Mouse (Mus musculus): ENCODE measurements around the gene Bcas3.
A peak's percentile ranks its signal among the peaks of the same experiment; 100 is the strongest.
"Not testable (repeated sequence)": the region's sequence is repeated elsewhere in the genome, so short reads cannot be mapped to it uniquely, and the experiment has no call there.

Bcas3 gene

DNA sequence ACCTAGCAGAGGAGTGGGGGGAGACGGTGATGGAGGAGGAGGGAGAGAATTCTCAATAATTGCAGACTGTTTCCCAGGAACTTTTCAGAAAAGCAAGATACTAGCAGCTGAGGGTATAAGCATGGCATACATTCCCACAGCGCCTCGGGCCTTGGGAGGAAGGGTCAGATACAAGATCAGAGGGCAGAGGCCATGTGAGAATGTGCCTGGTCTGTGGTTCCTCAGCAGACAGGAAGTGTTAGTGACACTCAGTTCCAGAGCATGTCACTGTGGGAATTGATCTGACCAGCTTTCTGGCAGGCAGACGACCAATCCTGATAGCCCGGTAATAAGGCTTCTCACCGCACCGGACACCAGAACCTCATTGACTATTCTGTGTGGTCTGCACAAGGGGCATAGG, 357.2 kb downstream of the Bcas3 start:
- no peak for DNase-seq (ENCODE audit: low read depth, low spot score)

- DNase-seq (ENCODE audit: low read depth, low spot score) = no peak
Measured at GRCm38 (mm10) chr11:85712026-85712804, 359.2 kb downstream of the Bcas3 start.

GRCm38 (mm10) chr11:85712860-85713813, 360.2 kb downstream of the Bcas3 start:
- peak; percentile 50 for DNase-seq (ENCODE audit: low read depth, low spot score)

DNA sequence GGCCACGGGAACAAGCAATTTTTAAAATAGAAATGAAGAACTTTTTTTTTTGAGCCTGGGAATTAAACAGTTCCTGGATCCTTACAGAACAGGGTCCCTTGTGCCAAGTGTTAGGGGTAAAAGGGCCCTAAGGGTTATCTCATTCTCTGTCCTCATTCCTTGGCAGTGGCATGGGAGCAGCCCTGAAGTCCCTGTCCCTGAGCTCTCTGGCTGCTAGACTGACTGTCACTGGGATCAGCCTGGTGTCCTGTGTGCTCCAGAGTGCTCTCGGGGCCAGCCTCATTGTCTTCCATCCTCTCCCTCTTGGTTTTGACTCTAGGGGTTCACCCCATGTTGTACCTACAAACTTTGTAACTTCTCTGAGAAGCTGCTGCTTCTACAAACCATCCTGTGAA, 360.8 kb downstream of the Bcas3 start:
- no peak for DNase-seq (ENCODE audit: low read depth, low spot score)

GRCm38 (mm10) chr11:85714312-85714931, 361.5 kb downstream of the Bcas3 start:
- DNase-seq (ENCODE audit: low read depth, low spot score) = no peak

- DNase-seq (ENCODE audit: low read depth, low spot score) = not testable (repeated sequence)
Measured at GRCm38 (mm10) chr11:85716730-85717129, 363.8 kb downstream of the Bcas3 start.

DNA sequence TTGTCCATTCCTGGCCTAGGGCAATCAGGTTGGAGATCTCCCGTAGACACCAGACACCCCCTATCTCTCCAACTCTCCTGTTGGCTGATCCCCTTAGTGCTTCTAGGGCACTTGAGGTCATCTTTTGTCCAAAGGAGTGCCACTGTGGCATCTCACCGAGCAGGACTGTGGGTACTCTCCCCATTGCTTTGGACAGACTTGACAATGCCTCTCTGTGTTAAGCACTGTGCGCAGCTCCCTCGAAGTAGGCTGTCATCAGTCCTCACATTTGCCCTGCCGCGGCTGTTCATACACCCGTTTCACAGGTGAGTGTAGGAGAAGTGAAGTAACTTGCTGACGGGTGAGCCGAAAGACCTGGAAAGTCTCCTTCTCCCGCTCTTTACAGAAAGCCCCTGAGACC, 366.1 kb downstream of the Bcas3 start:
- DNase-seq (ENCODE audit: low read depth, low spot score) = no peak

- DNase-seq (ENCODE audit: low read depth, low spot score) = peak; percentile 54
Measured at GRCm38 (mm10) chr11:85719766-85720165, 366.8 kb downstream of the Bcas3 start.

DNA sequence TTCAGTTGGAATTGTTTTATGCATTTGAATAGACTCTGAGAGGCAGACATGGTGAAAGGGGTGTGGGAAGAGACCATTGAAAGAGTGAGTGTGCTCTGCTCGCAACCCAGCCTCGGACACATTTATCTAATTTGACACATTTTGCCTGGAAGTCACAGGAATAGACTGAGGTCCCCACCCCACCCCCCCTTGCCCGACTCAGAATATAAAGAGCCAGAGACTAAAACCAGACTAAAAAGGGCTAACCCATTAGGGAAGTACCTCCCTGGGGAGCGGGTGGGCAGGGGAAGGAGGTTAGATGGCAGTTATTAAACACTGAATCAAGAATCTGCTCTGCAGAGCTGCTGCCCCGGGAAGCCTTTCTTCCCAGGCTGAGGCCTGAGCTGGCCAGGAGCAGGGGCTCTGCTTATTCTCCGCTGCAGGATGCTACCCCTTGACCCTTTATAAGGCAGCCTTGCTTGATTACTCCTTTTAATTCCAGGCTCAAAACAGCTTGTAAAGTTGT, 367.4 kb downstream of the Bcas3 start:
- no peak for DNase-seq (ENCODE audit: low read depth, low spot score)

DNA sequence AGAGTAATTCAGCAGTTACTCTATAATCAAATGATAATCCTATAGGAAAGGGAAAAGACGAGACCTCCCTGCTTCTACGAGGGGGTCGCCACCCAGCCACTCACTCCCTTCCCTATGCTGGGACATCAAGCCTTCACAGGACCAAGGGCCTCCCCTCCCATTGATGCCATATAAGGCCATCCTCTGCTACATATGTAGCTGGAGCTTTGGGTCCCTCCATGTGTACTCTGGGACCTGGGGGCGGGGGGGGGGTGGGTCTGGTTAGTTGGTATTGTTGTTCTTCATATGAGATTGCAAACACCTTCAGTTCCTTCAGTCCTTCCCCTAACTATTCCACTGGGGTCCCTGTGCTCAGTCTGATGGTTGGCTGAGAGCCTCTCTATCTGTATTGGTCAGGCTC, 369.0 kb downstream of the Bcas3 start:
- DNase-seq (ENCODE audit: low read depth, low spot score) = no peak

DNA sequence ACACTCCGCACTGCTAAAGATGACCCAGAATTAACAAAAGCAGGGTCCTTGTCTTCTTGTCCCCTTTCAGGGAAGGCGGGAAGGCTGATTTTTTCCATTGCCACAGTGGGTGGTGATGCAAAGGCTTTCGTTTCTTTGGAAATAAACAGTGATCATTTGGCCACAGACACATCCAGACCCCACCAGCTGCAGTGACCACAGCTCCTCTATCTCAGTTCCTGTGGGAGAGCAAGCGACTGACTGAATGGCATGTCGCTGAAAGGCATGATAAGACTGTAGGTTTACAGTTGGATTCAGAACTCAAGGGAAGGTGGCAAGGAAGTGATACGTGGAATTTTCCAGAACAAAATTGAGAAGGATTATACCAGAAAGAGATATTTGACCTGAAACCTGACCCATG, 371.2 kb downstream of the Bcas3 start:
- DNase-seq (ENCODE audit: low read depth, low spot score) = no peak

DNA sequence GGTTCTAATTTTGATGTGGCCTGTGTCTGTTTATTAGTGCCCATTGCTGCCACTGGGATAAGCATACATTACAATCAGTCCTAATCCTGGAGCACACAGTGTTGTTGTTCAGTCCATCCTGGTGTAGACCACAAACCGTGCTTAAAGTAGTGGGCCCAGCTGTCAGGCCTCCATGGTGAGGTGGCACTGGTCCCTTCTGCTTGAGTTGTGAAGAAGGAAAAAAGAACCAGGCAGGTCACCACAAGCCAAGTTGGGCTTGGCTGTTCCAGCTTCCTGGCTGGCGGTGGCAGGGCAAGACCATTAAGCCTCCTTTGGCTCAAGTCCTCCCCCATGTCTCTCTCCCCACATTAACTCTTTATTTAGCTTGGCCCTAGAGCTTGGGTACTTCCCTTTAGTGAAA, 376.8 kb downstream of the Bcas3 start:
- peak; percentile 37 for DNase-seq (ENCODE audit: low read depth, low spot score)

DNA sequence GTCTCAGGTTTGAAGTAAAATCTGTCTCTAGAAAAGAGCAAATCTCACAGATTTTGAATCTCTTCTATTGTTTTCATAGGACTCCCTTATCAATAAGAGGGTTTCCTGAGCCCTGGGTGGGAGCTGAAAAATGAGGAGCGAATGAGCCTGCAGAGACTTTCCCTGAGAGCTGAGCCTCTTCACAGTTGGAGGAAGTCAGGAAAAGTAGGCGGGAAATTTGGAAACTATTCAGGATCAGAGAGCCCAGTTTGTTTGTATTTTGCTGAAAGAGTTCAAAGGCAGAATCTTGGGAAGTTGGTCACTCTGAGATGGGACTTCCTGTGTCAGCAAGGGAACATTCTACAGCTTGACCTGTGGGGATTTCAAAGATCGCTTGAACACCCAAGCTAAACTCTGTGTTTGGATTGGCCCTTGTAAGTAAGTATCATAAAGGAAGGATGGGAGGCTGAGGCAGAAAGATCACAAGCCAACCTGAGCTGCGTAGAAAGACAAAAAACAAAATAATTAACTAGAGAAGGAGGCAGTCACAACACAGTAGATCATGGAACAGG, 379.6 kb downstream of the Bcas3 start:
- DNase-seq (ENCODE audit: low read depth, low spot score) = no peak

DNA sequence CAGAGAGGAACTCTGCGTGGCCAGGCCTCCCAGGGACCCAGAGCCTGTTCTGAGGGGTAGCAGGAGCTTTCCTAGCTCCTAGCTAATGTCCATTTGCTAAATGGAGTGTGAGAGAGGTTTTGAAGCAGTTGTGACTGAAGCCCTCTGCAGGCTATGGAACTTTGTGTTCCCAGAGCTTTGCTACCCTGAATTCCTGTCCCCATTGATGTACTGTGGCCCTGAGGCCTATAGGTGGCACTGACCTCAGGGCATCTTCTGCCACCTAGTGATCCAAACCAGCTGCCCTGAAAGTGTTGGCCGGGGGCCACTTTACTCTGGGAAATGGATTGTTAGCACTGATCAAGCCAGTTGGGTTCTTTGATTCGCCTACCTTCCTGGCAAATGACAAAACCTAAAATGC, 380.6 kb downstream of the Bcas3 start:
- DNase-seq (ENCODE audit: low read depth, low spot score) = peak; percentile 18

DNA sequence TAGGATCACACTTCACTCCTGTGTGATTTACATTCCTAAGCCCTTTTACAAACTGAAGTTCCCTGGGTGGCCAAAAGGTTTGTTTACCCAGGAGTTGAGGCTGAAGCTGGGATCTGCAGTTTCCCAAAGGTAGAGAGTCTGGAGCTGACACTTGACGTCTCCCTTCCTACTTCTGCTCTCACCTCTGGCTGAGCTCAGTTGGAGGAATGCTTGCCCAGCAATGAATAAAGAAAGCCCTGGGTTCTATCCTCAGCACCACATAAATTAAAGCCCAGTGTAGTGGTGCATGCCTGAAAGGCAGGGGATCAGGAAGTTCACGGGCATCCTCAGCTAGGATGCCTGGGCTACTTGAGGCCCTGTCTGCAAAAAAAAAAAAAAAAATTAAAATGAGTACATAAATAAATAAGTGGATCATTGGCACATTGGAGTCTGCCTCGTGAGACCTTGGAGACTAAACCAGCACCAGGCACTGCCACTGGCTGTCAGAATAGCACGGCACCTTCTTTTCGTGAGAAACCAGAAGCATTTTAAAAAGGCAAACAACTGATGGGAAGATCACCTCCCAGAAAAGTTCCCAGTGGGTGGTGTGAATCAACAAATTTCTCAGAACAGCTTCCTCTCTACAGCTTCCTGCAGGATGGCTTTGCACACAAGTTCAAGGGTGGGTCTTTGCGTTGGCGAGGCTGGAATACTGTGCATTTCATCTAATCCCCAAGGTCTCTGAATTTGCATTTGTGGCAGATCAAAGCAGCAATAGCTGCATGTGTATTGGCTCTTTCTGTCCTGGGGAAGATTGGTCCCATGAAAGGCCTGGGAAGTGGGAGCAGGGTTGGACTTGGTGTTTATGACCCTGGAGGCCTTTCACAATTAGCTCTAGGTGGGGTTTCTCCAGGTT, 381.6 kb downstream of the Bcas3 start:
- no peak for DNase-seq (ENCODE audit: low read depth, low spot score)

DNA sequence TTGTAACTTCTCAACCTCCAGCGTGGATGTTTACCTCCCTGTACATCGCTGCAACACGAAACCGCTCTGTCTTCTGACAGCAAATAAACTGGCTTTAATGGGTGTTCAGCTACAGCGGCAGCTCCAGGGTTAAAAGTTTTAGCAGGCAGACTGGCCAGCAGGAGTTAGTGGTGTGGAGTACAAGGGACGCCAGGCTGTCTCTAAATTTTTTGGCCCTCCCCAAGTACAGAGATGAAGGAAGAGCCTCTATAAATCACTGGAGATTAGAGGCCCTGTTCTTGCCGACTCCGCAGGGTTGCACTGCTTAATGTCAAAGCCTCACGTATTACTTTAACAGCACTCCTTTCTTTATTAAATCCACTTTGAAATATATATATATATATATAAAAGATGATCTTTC, 384.3 kb downstream of the Bcas3 start:
- DNase-seq (ENCODE audit: low read depth, low spot score) = no peak

- DNase-seq (ENCODE audit: low read depth, low spot score) = no peak
Measured at GRCm38 (mm10) chr11:85737893-85738292, 384.9 kb downstream of the Bcas3 start.

DNA sequence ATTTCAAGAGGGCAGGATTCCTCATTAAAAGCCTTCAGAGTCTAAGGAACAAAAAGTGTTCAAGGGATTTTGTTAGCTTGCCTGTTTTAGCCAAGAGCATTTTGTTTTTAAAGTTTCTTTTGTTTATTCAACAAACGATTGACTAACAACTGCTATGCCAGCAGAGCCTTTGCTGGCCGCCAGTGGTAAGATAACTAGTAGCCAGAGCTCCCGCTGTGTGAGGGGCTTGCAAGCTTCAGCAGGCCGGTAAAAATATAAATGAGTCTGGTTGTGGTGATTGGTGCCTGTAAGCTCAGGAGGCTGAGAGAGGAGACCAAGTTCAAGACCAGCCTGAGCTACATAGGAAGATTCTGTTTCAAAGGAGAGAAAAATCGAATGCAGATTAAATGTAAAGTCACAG, 385.6 kb downstream of the Bcas3 start:
- no peak for DNase-seq (ENCODE audit: low read depth, low spot score)

DNA sequence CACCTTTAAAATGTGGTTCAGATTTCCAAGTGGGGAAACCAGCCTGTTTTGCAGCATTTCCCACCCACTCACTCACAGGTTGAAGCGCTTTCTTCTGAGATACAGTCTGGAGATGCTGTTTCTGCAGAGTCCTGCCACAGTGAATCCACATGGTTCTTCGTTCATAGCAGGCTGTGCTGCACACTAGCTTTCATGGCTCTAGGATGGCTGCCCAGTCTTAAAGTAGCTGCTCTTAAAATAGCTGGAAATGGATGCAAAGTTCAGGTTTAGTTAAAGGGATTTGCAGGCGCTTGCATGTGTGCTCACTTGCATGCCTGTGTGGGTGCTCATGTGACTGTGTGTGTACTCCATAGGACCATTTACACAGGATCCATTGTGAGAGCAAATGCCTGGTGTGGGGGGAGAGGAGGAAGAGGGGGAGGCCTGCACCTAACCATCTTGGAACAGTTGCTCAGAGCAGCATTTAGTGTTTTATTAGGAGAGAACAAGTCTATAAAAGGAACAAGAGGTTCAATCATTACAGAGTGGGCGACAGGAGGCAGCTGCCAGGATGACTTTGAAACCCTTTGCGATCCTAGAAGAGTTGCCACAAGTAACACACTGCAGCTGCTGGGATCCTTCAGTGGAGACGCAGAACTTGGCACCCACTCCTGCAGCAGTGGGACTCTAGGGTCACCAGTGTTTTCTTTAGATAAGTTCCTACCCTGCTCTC, 386.5 kb downstream of the Bcas3 start:
- DNase-seq (ENCODE audit: low read depth, low spot score) = peak; percentile 47

GRCm38 (mm10) chr11:85746373-85746772, 393.4 kb downstream of the Bcas3 start:
- DNase-seq (ENCODE audit: low read depth, low spot score) = no peak

Data from skeletal muscle tissue, adult 2 months (tissue).